Mouse (Mus musculus) brain, embryonic 14.5 days (tissue): ENCODE data around the gene Chmp4b.

Source experiments
- CTCF ChIP-seq: fragments of 200-500 bp; IDR thresholded peaks from 2 replicates; pipeline ENCODE4 v1.5.1; 2012; ENCODE audit warnings: inconsistent platforms, mild to moderate bottlenecking, moderate library complexity, borderline replicate concordance; ENCODE audit not compliant: insufficient read depth, insufficient read length; ENCODE audit errors: extremely low read depth
- POLR2A ChIP-seq: fragments of 200-500 bp; IDR thresholded peaks from 2 replicates; pipeline ENCODE4 v1.6.1; 2012; ENCODE audit warnings: mild to moderate bottlenecking, inconsistent platforms, borderline replicate concordance; ENCODE audit not compliant: poor library complexity, insufficient read depth, insufficient read length, severe bottlenecking; ENCODE audit errors: extremely low read depth

DNA sequence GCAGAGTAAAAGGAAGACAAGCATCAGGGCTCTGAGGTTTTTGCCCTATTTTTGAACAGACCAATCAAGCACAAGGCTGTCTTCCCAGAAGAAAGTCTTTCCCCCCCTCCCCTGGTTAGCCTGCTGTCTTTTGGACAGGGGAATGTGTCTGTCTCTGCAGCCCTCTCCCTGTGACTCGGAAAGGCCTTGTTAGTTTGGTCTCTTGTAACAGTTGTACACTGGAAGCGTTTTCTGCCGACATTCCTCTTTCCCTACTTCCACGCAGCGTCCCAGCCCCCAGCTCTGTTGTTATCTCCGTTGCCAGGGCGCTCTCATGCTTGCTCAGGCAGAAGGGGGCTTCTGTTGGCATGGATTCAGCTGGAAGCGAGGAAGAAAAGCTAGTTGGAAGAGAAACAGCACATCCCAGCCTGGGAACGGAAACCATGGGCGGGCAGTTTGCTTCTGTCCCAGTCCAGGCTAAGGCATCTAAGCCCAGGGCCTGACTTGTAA lies 26.2 kb downstream of the Chmp4b start:
- TF ChIP-seq POLR2A (no peak), CTCF (no peak)
